Mouse (Mus musculus): ENCODE results near the gene Emc6. TPM values are rescaled to one million over a fixed set of nuclear protein-coding genes. Genes with fewer than 3 reads are reported as not detected.

Emc6 gene
- polyA plus RNA-seq, 1 experiment from 2014 or later, result 123 TPM

GRCm38 (mm10) chr11:73144261-73144681 is 32.6 kb downstream of the Emc6 start:
- no peak overlapping the region for H3K4me3 ChIP-seq (replicated peaks)
- H3K9me3 ChIP-seq, result no peaks in the 10 kb centered on the region
- WGBS, result 67% methylated on average over 1 of the region's 1 CpGs
- no peaks in the 10 kb centered on the region for H3K27me3 ChIP-seq
- H3K4me2 ChIP-seq (replicated peaks), result no peak overlapping the region
- no peaks in the 10 kb centered on the region for H3K4me1 ChIP-seq (replicated peaks)
- H3K36me3 ChIP-seq, result no peaks in the 10 kb centered on the region
- no peak overlapping the region for H3K9ac ChIP-seq (replicated peaks)
- ATAC-seq, result no peak
- H3K27ac ChIP-seq, result no peak overlapping the region

DNA sequence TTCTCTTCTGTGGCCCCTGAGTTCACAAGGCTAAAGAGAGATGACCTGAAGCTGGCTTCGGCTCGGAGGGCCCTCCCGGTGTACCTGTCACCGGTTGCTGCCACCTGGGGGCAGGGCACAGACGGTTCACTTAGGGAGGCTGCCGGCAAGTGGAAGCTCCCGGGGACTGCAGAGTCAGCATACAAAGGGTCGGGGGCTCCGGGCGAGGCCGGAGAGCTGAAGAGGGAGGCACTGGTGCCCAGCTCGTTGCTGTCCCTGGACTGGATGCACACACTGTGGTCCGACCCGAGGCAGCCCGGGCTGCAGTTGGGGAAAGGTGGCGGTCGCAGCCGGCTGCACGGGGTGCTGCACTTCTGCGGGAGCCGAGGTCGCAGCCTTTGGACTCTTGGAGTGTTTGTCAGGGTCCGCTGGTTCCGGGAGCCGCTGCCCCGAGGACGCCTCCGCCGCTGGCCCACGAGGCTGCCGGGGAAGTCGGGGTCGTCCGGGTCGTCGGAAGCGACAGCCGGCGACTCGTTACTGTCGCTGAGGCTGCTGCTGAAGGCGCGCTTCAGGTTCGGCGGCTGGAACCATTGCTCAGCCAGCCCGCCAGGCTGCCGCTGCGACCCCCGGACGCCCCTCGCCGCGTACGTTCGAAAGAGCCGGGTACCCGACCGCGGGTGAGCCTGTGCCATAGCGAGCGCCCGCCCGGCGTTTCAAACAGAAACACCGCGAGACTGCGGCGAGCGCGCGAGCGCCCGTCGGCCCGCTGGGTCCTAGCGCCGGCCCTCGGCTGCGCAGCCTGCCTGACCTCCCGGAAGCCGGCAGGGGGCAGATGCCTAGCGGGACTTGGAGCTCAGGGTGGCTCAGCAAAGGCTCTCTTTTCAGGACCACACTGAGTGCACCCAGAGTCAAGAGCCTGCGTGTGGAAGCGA is 39.0 kb downstream of the Emc6 start, which contains the start of gene Haspin:
Gene Haspin (minus strand): TSS at position 704 of the 911 bp plus-strand sequence.
- Histone ChIP-seq H3K9ac (replicated peaks) (peak within 1 kb of the TSS; percentile 79), H3K9me3 (no peaks in the 10 kb centered on the region), H3K27me3 (no peaks in the 10 kb centered on the region), H3K4me3 (replicated peaks) (peak within 1 kb of the TSS; percentile 79), H3K4me2 (replicated peaks) (peak within 1 kb of the TSS; percentile 92), H3K27ac (no peak within 1 kb of the TSS), H3K36me3 (peaks cover 9% of the 10 kb centered on the region), H3K4me1 (replicated peaks) (peaks cover 25% of the 10 kb centered on the region)
- WGBS, result under 1% methylated on average over 81 of the region's 84 CpGs
- ATAC-seq, result peak; percentile 98

DNA sequence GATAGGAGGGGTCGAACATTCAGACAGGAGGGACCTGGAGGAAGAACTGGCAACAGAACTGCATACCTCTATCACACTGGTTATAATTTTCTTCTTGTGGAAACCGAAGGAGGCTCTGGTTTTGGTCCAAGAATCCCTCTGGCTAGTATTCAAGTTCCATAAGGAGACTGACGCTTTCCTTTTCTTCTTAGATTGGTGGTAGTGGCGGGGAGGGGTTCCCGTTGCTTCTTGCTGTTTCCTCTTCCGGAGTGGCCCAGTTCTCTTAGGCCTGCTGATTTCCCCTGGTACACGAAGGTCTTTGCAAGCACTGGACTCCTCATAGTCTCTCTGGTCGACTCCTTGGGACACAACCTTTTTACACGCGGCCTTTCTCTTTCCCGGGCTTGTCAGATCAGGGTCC is 39.7 kb downstream of the Emc6 start:
- H3K27me3 ChIP-seq, result no peaks in the 10 kb centered on the region
- no peak overlapping the region for H3K27ac ChIP-seq
- ATAC-seq, result no peak
- H3K36me3 ChIP-seq, result peaks cover 12% of the 10 kb centered on the region
- peaks cover 25% of the 10 kb centered on the region for H3K4me1 ChIP-seq (replicated peaks)
- WGBS, result 45% methylated on average over 11 of the region's 11 CpGs
- no peaks in the 10 kb centered on the region for H3K9me3 ChIP-seq
- peak overlapping the region; percentile 79 for H3K9ac ChIP-seq (replicated peaks)
- peak overlapping the region; percentile 79 for H3K4me3 ChIP-seq (replicated peaks)
- H3K4me2 ChIP-seq (replicated peaks), result peak overlapping the region; percentile 92

GRCm38 (mm10) chr11:73136587-73136986 is 40.2 kb downstream of the Emc6 start:
- WGBS, result 91% methylated on average over 6 of the region's 6 CpGs

DNA sequence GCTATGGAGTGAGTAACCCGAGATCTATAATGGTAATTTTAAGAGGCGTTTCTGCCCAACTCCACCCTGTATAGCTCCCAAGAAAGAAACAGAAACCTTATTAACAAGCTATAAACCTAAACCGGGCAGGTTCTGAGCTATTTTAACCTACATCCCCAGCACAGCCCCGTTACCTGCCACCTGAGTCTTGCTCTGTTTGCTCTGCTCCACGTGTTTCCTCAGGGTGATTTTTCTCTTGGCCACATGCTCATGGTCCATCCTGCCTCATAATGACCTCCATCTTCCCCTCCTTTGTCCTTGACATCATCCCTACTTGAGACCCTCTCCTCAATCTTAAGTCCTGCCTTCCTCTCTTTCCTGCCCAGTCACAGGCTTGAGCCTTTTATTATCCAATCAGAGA is 42.6 kb downstream of the Emc6 start:
- no peak for ATAC-seq
- Histone ChIP-seq H3K4me2 (replicated peaks) (no peak overlapping the region), H3K27me3 (no peaks in the 10 kb centered on the region), H3K9me3 (no peaks in the 10 kb centered on the region), H3K4me1 (replicated peaks) (peaks cover 25% of the 10 kb centered on the region), H3K4me3 (replicated peaks) (no peak overlapping the region), H3K27ac (no peak overlapping the region), H3K9ac (replicated peaks) (no peak overlapping the region), H3K36me3 (peaks cover 16% of the 10 kb centered on the region)
- 95% methylated on average over 5 of the region's 5 CpGs for WGBS

More at GRCm38 (mm10) chr11:73136587-73136986, 40.2 kb downstream of the Emc6 start:
- H3K4me2 ChIP-seq (replicated peaks), result peak overlapping the region; percentile 92
- no peaks in the 10 kb centered on the region for H3K27me3 ChIP-seq
- H3K36me3 ChIP-seq, result peaks cover 12% of the 10 kb centered on the region
- H3K27ac ChIP-seq, result no peak overlapping the region
- H3K9ac ChIP-seq (replicated peaks), result 0 out of 2 replicates have a peak overlapping the region, but pooled peaks have one; percentile 79
- H3K4me3 ChIP-seq (replicated peaks), result peak overlapping the region; percentile 79
- ATAC-seq, result no peak
- H3K4me1 ChIP-seq (replicated peaks), result peaks cover 25% of the 10 kb centered on the region
- H3K9me3 ChIP-seq, result no peaks in the 10 kb centered on the region

DNA sequence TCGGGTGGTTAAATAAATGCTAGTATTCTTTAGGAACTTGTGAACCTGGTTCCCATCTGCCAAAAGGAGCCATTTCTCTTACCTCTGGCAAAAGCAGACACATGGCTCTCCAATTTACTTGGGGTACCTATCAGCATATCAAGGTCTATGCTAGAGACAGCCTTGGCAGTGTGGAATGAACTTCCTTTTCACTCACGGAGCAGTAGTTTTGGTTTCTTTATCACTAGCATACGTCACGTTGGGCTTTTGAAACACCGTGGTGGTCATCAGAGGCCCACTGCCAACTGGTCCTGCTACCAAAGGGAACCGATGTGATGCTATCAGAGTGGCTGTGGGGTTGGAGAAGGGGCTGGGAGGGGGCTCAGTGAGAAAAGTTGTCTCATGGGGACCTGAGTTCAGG is 43.8 kb downstream of the Emc6 start:
- ATAC-seq, result no peak
- Histone ChIP-seq H3K27me3 (no peaks in the 10 kb centered on the region), H3K9ac (replicated peaks) (no peak overlapping the region), H3K36me3 (peaks cover 16% of the 10 kb centered on the region), H3K4me3 (replicated peaks) (no peak overlapping the region), H3K27ac (no peak overlapping the region), H3K4me1 (replicated peaks) (peaks cover 25% of the 10 kb centered on the region), H3K4me2 (replicated peaks) (no peak overlapping the region), H3K9me3 (no peaks in the 10 kb centered on the region)
- 97% methylated on average over 6 of the region's 6 CpGs for WGBS

DNA sequence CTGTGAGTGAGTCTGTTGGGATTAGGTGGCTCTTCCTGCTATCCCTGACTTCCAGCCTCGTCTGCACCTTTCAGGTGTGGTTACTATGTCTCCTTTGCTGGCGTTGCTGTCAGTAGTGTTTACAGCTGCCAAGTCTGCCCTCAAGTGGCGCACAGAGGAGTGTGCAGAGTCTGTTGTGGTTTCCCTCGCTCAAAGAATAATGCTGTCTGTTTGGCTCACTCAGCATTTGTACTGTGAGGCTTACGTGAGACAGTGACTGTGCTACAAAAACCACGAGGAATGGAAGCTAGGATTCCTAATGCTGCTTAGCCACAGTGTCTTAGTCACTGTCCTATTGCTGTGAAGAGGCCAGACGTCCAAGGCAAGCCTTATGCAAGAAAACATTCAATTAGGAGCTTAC is 45.8 kb downstream of the Emc6 start:
- H3K4me1 ChIP-seq (replicated peaks), result peaks cover 7% of the 10 kb centered on the region
- H3K36me3 ChIP-seq, result peaks cover 16% of the 10 kb centered on the region
- 85% methylated on average over 7 of the region's 7 CpGs for WGBS

GRCm38 (mm10) chr11:73126495-73126894 is 50.3 kb downstream of the Emc6 start:
- H3K9me3 ChIP-seq, result no peaks in the 10 kb centered on the region
- H3K9ac ChIP-seq (replicated peaks), result no peak overlapping the region
- WGBS, result 89% methylated on average over 6 of the region's 6 CpGs
- no peak overlapping the region for H3K4me3 ChIP-seq (replicated peaks)
- no peaks in the 10 kb centered on the region for H3K4me1 ChIP-seq (replicated peaks)
- no peak overlapping the region for H3K4me2 ChIP-seq (replicated peaks)
- no peak for ATAC-seq
- H3K27ac ChIP-seq, result no peak overlapping the region
- H3K36me3 ChIP-seq, result 0 out of 2 replicates have a peak, but pooled peaks cover 4% of the 10 kb centered on the region
- H3K27me3 ChIP-seq, result no peaks in the 10 kb centered on the region

More for the DNA sequence above, 45.8 kb downstream of the Emc6 start:
- no peaks in the 10 kb centered on the region for H3K27me3 ChIP-seq
- no peak overlapping the region for H3K4me2 ChIP-seq (replicated peaks)
- H3K4me3 ChIP-seq (replicated peaks), result no peak overlapping the region
- H3K9ac ChIP-seq (replicated peaks), result no peak overlapping the region
- no peak overlapping the region for H3K27ac ChIP-seq
- no peak for ATAC-seq
- no peaks in the 10 kb centered on the region for H3K9me3 ChIP-seq

Other genes starting within 250 kb of the Emc6 start
- gene Atp2a3, start 215.9 kb downstream of the Emc6 start, polyA plus RNA-seq (2015; fragmentation: Nextera tagmentation; extraction: Ambion mirVana), result 0.48 and 0.71 TPM in 2 replicates
- 0.41 and 0.58 TPM in 2 replicates for gene P2rx1, start 177.9 kb downstream of the Emc6 start, polyA plus RNA-seq (2015; fragmentation: Nextera tagmentation; extraction: Ambion mirVana)
- gene Camkk1, start 158.0 kb downstream of the Emc6 start, polyA plus RNA-seq (2015; fragmentation: Nextera tagmentation; extraction: Ambion mirVana), result 17.1 and 17.5 TPM in 2 replicates
- gene Ncbp3, start 129.3 kb downstream of the Emc6 start, polyA plus RNA-seq (2015; fragmentation: Nextera tagmentation; extraction: Ambion mirVana), result 13.5 and 14.2 TPM in 2 replicates
- gene Itgae, start 86.5 kb downstream of the Emc6 start, polyA plus RNA-seq (2015; fragmentation: Nextera tagmentation; extraction: Ambion mirVana), result 0.21 and 0.28 TPM in 2 replicates
- 5.2 and 5.6 TPM in 2 replicates for gene Haspin, start 38.7 kb downstream of the Emc6 start, polyA plus RNA-seq (2015; fragmentation: Nextera tagmentation; extraction: Ambion mirVana)
- gene P2rx5, start 16.6 kb downstream of the Emc6 start, polyA plus RNA-seq (2015; fragmentation: Nextera tagmentation; extraction: Ambion mirVana), result 0.20 and 0.31 TPM in 2 replicates
- gene Tax1bp3, start within 50 bp of the Emc6 start, polyA plus RNA-seq (2015; fragmentation: Nextera tagmentation; extraction: Ambion mirVana), result 193 and 195 TPM in 2 replicates
- 21.1 and 22.1 TPM in 2 replicates for gene Ctns, start 22.0 kb upstream of the Emc6 start, polyA plus RNA-seq (2015; fragmentation: Nextera tagmentation; extraction: Ambion mirVana)
- 1.7 and 1.8 TPM in 2 replicates for gene Shpk, start 22.4 kb upstream of the Emc6 start, polyA plus RNA-seq (2015; fragmentation: Nextera tagmentation; extraction: Ambion mirVana)
- 0.18 and 0.22 TPM in 2 replicates for gene Trpv1, start 57.3 kb upstream of the Emc6 start, polyA plus RNA-seq (2015; fragmentation: Nextera tagmentation; extraction: Ambion mirVana)
- gene Trpv3, start 90.4 kb upstream of the Emc6 start, polyA plus RNA-seq (2015; fragmentation: Nextera tagmentation; extraction: Ambion mirVana), result not detected in 2 replicates
- gene Aspa, start 152.6 kb upstream of the Emc6 start, polyA plus RNA-seq (2015; fragmentation: Nextera tagmentation; extraction: Ambion mirVana), result 0.36 and 0.40 TPM in 2 replicates
- not detected in 2 replicates for gene Gm49340, start 152.7 kb upstream of the Emc6 start, polyA plus RNA-seq (2015; fragmentation: Nextera tagmentation; extraction: Ambion mirVana)
- not detected in 2 replicates for gene Spata22, start 152.7 kb upstream of the Emc6 start, polyA plus RNA-seq (2015; fragmentation: Nextera tagmentation; extraction: Ambion mirVana)
- not detected in 2 replicates for gene Olfr20, start 173.7 kb upstream of the Emc6 start, polyA plus RNA-seq (2015; fragmentation: Nextera tagmentation; extraction: Ambion mirVana)
- gene Olfr376, start 194.2 kb upstream of the Emc6 start, polyA plus RNA-seq (2015; fragmentation: Nextera tagmentation; extraction: Ambion mirVana), result not detected in 2 replicates
- not detected in 2 replicates for gene Olfr1, start 222.6 kb upstream of the Emc6 start, polyA plus RNA-seq (2015; fragmentation: Nextera tagmentation; extraction: Ambion mirVana)